Mouse (Mus musculus) megakaryocyte-erythroid progenitor cell, adult 5-6 weeks (primary cell): ENCODE data around the gene Dcun1d3. TPM values are rescaled to one million over a fixed set of nuclear protein-coding genes. Genes with fewer than 3 reads are reported as not detected.

ENCODE experiments used
- ATAC-seq: replicated peaks from 2 replicates; pipeline ENCODE4 v1.8.0; 2016; ENCODE audit warnings: mild to moderate bottlenecking, inconsistent platforms; ENCODE audit not compliant: severe bottlenecking, poor library complexity, low FRiP score, low TSS enrichment
- total RNA-seq, 2 experiments: library from RNA; stranded (forward) in 1 of 2; stranded (reverse) in 1 of 2; fragments of 200-1000, 215-1000 nt in 1 of 2; fragments of >200 nt in 1 of 2; fragmentation: Nextera tagmentation in 1 of 2; gene quantifications; 2 replicates each; pipeline ENCODE4 v1.2.3; 2014 to 2017

The Dcun1d3 gene
- total RNA-seq, 2 experiments from 2014 or later: 0.94 to 4.7 TPM

- ATAC-seq: no peak
These were observed 16.9 kb downstream of the Dcun1d3 start for GRCm38 (mm10) chr7:119879171-119879570.

- ATAC-seq: no peak
These were observed 20.2 kb downstream of the Dcun1d3 start for GRCm38 (mm10) chr7:119875776-119876440.

GRCm38 (mm10) chr7:119873050-119873449 is 23.0 kb downstream of the Dcun1d3 start:
- no peak for ATAC-seq

- ATAC-seq: no peak
These were observed 23.9 kb downstream of the Dcun1d3 start for GRCm38 (mm10) chr7:119872204-119872603.

GRCm38 (mm10) chr7:119866136-119866535 is 30.0 kb downstream of the Dcun1d3 start:
- no peak for ATAC-seq

GRCm38 (mm10) chr7:119864500-119864899 is 31.6 kb downstream of the Dcun1d3 start:
- ATAC-seq: peak; percentile 43

- no peak for ATAC-seq
These were observed 33.9 kb downstream of the Dcun1d3 start for GRCm38 (mm10) chr7:119862167-119862566.

- no peak for ATAC-seq
These were observed 34.6 kb downstream of the Dcun1d3 start for GRCm38 (mm10) chr7:119861335-119862091.

GRCm38 (mm10) chr7:119860971-119861334 is 35.1 kb downstream of the Dcun1d3 start:
- ATAC-seq: no peak

- no peak for ATAC-seq
These were observed 35.5 kb downstream of the Dcun1d3 start for GRCm38 (mm10) chr7:119860554-119860953.

GRCm38 (mm10) chr7:119860116-119860515 is 36.0 kb downstream of the Dcun1d3 start:
- ATAC-seq: no peak

GRCm38 (mm10) chr7:119859476-119859875 is 36.6 kb downstream of the Dcun1d3 start:
- ATAC-seq: no peak

- 0 out of 2 replicates have a peak, but pooled peaks have one; percentile 35 for ATAC-seq
These were observed 41.1 kb downstream of the Dcun1d3 start for GRCm38 (mm10) chr7:119855031-119855430.

GRCm38 (mm10) chr7:119854362-119854761 is 41.7 kb downstream of the Dcun1d3 start:
- peak; percentile 85 for ATAC-seq

- ATAC-seq: no peak
These were observed 42.9 kb downstream of the Dcun1d3 start for GRCm38 (mm10) chr7:119853186-119853585.

- no peak for ATAC-seq
These were observed 43.6 kb downstream of the Dcun1d3 start for GRCm38 (mm10) chr7:119852494-119852893.

GRCm38 (mm10) chr7:119850737-119851136 is 45.4 kb downstream of the Dcun1d3 start:
- no peak for ATAC-seq

GRCm38 (mm10) chr7:119849096-119849495 is 47.0 kb downstream of the Dcun1d3 start:
- ATAC-seq: peak; percentile 70; the same call in 1 of the 2 replicates

- ATAC-seq: no peak
These were observed 48.7 kb downstream of the Dcun1d3 start for GRCm38 (mm10) chr7:119847396-119847795.

- peak; percentile 51; the same call in 1 of the 2 replicates for ATAC-seq
These were observed 50.6 kb downstream of the Dcun1d3 start for GRCm38 (mm10) chr7:119845541-119845940.
